Mouse (Mus musculus) hindbrain, embryonic 12.5 days (tissue): ENCODE results near the gene Tlk2. TPM values are rescaled to one million over a fixed set of nuclear protein-coding genes. Genes with fewer than 3 reads are reported as not detected.

Experiments used
- ATAC-seq: fragments of 200-750 bp; cut with Nextera tagmentation; 2 replicates; pipeline ENCODE4 v1.8.0; 2017; ENCODE audit warnings: moderate TSS enrichment; ENCODE audit not compliant: low FRiP score
- H3K27ac ChIP-seq: fragments of 300-500 bp; sonication (generic); 2 replicates; pipeline ENCODE4 v1.5.1; 2016; ENCODE audit warnings: mild to moderate bottlenecking
- H3K27me3 ChIP-seq: fragments of 300-500 bp; sonication (generic); 2 replicates; pipeline ENCODE4 v1.6.1; 2016; ENCODE audit warnings: mild to moderate bottlenecking
- H3K36me3 ChIP-seq: fragments of 300-500 bp; sonication (generic); 2 replicates; pipeline ENCODE4 v1.6.1; 2016; ENCODE audit warnings: mild to moderate bottlenecking
- H3K4me1 ChIP-seq: fragments of 300-500 bp; sonication (generic); 2 replicates; pipeline ENCODE4 v1.6.1; 2016
- H3K4me2 ChIP-seq: fragments of 300-500 bp; sonication (generic); replicated peaks from 2 replicates; pipeline ENCODE4 v1.6.1; 2016; ENCODE audit warnings: mild to moderate bottlenecking
- H3K4me3 ChIP-seq: fragments of 300-500 bp; sonication (generic); 2 replicates; pipeline ENCODE4 v1.5.1; 2016; ENCODE audit warnings: mild to moderate bottlenecking
- H3K9ac ChIP-seq: fragments of 300-500 bp; sonication (generic); 2 replicates; pipeline ENCODE4 v1.6.1; 2016; ENCODE audit warnings: mild to moderate bottlenecking, moderate library complexity
- H3K9me3 ChIP-seq: fragments of 300-500 bp; sonication (generic); replicated peaks from 2 replicates; pipeline ENCODE4 v1.6.1; 2016; ENCODE audit warnings: mild to moderate bottlenecking
- WGBS: fragments of 180-500 bp; shearing (Covaris S2); methylation state at CpG from one replicate; pipeline ENCODE4 v1.1.7; 2016; 5-methylcytosine and 5-hydroxymethylcytosine counted together
- polyA plus RNA-seq: library from polyadenylated mRNA; unstranded; fragments of >200 nt; fragmentation: Nextera tagmentation; extraction: Ambion mirVana; gene quantifications from 2 replicates; pipeline ENCODE4 v1.2.1, GENCODE M21; 2016

The Tlk2 gene
- polyA plus RNA-seq, 1 experiment from 2014 or later: 25.2 TPM

DNA sequence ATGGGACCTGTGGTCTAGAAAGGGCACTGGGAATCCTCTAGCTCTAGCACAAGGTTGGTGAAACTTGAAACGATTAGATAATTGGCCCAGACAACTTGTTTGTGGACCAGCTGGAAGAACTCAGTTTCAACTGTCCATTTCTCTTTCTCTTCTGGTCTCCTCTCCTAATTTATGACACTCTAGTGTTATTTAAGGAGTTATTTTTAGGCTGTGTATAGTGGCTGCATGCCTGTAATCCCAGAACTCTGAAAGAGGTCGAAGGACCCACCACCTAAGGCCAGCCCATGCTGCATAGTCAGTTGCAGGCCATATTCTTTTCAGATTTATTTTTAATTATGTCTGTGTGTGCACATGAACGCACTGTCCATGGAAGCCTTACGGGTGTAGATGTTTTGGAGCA lies 916 bp downstream of the Tlk2 start:
- H3K4me2 ChIP-seq: peak overlapping the region; percentile 88
- ATAC-seq: no peak
- no peaks in the 10 kb centered on the region for H3K27me3 ChIP-seq
- H3K9ac ChIP-seq: no peak overlapping the region
- peaks cover 21% of the 10 kb centered on the region for H3K4me1 ChIP-seq
- WGBS: 87% methylated on average over 4 of the region's 4 CpGs
- H3K36me3 ChIP-seq: peaks cover 9% of the 10 kb centered on the region
- no peaks in the 10 kb centered on the region for H3K9me3 ChIP-seq
- no peak overlapping the region for H3K27ac ChIP-seq
- peak overlapping the region; percentile 98 for H3K4me3 ChIP-seq

DNA sequence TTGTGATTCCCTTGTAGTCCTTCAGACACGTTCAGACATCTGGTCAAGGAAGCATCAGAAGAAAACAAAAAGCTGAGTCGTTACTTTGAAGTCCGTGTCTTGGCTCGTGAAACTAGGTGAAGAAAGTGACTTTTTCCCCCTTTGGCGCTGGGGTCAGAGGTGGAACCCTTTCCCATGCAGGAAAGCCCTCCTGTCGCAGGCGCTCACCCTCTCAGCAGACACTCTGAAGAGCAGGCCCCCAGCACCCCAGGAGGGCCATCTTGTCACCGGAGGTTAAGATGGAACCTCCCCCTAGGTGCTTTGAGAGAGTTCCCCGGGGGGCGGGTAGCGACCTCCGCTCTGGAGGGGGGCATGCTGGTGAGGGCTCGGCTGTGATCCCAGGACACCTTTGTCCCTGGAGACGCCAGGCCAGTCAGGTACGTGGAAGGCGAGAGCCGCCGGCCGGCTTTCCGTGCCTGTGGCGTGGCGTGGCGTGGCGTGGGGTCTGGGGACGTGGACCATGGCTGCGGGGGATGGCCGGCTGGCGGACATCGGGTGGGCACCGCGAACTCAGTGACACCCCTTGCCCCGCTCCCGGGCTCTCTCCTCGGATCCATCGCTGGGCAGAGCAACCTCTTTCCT lies 2.0 kb downstream of the Tlk2 start:
- no peak; the same call in none of the 2 replicates for ATAC-seq
- Histone ChIP-seq H3K36me3 (peaks cover 18% of the 10 kb centered on the region), H3K27me3 (no peaks in the 10 kb centered on the region), H3K4me2 (peak overlapping the region; percentile 88), H3K9me3 (no peaks in the 10 kb centered on the region), H3K27ac (peak overlapping the region; percentile 95), H3K4me1 (peaks cover 21% of the 10 kb centered on the region), H3K9ac (peak overlapping the region; percentile 99), H3K4me3 (peak overlapping the region; percentile 98)
- under 1% methylated on average over 35 of the region's 35 CpGs for WGBS

DNA sequence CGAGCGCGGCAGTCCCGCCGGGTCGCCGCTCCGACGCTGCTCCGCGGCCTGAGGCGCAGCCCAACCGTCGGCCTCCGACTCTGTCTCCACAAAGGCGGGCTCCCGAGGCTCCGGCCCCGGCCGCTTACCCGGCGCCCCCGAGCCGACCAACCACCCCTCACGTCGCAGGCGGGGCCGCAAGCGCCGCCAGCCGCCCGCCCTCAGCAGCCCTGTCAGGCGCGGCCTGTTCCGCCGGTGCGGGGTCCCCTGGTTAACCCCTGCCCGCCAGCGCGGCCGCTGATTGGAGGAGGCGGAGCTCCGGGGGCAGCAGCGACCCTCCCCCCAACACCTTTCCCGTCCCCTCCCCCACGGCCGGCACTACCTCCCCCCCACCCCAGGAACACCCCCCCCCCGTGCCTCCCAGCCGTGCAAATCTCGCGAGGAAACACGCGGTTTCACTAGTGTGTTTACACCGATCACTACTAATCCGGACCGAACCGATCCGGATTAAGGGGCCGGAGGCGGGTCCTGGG lies 2.6 kb downstream of the Tlk2 start:
- Histone ChIP-seq H3K4me1 (peaks cover 21% of the 10 kb centered on the region), H3K9me3 (no peaks in the 10 kb centered on the region), H3K36me3 (peaks cover 19% of the 10 kb centered on the region), H3K4me3 (peak overlapping the region; percentile 98), H3K4me2 (peak overlapping the region; percentile 88), H3K27me3 (no peaks in the 10 kb centered on the region), H3K27ac (peak overlapping the region; percentile 95), H3K9ac (peak overlapping the region; percentile 99)
- WGBS: under 1% methylated on average over 49 of the region's 60 CpGs
- peak; percentile 97 for ATAC-seq

DNA sequence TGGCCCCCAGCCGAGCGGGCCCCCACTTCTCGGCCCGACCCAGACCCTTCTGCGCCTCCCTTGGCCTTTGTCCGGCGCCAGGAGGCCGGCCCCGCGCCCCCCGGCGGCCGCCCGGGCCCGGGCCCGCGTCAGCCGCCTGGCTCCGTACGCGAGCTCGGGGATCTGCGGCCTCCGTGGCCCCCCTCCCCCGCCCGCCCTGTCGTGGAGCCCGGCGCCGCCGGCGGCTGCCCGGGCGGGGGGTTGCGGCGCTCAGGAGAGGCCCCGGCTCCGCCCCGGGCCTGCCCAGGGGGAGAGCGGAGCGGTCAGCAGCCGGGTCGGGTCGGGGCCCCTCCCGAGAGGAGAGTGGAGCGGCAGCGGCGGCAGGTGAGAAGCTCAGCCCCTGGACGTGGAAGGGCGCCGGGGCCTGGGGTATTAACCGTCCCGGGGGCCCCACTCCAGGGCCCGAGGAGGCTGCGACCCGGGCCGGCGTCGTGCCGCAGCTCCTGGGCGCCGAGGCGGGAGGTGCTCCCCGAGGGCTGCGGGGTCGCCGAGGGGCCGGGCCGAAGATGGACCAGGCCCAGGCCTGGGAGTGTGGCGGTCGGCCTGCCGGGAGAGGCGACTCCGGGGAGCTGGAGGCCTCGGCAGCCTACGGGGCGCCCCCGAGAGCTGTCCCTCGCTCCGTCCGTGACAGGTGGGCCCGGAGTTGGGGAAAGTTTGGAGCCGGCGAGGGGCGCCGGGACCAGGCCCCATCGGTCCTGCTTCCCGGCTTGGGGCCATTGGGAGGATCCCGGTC lies 3.3 kb downstream of the Tlk2 start:
- H3K4me2 ChIP-seq: peak overlapping the region; percentile 88
- H3K9me3 ChIP-seq: no peaks in the 10 kb centered on the region
- peak overlapping the region; percentile 98 for H3K4me3 ChIP-seq
- peaks cover 21% of the 10 kb centered on the region for H3K4me1 ChIP-seq
- peaks cover 19% of the 10 kb centered on the region for H3K36me3 ChIP-seq
- peak; percentile 77 for ATAC-seq
- WGBS: under 1% methylated on average over 74 of the region's 89 CpGs
- peak overlapping the region; percentile 93 for H3K27ac ChIP-seq
- peak overlapping the region; percentile 99 for H3K9ac ChIP-seq
- H3K27me3 ChIP-seq: no peaks in the 10 kb centered on the region

DNA sequence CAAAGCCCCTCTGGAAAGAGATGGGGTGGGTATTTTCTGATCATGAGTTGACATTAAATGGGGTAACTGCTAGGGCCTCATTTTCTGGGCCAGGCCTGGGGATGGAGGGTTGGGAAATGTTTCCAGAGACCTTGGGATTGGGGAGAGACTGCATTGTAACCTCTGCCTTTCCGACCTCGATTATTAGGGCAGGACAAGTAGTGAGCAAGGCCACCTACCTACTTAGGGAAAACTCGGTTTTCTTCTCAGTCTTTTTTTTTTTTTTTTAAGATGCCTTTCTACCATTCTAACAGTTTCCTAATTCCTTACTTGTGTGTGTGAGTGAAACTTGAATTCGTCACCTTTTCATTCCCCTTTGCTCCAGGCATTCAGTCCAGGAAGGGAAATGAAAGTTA lies 3.9 kb downstream of the Tlk2 start:
- peak overlapping the region; percentile 93 for H3K27ac ChIP-seq
- no peaks in the 10 kb centered on the region for H3K27me3 ChIP-seq
- peak overlapping the region; percentile 99 for H3K9ac ChIP-seq
- H3K4me1 ChIP-seq: peaks cover 21% of the 10 kb centered on the region
- H3K4me3 ChIP-seq: peak overlapping the region; percentile 98
- H3K4me2 ChIP-seq: peak overlapping the region; percentile 88
- no peaks in the 10 kb centered on the region for H3K9me3 ChIP-seq
- H3K36me3 ChIP-seq: peaks cover 19% of the 10 kb centered on the region
- WGBS: 4% methylated on average over 4 of the region's 4 CpGs
- no peak for ATAC-seq

DNA sequence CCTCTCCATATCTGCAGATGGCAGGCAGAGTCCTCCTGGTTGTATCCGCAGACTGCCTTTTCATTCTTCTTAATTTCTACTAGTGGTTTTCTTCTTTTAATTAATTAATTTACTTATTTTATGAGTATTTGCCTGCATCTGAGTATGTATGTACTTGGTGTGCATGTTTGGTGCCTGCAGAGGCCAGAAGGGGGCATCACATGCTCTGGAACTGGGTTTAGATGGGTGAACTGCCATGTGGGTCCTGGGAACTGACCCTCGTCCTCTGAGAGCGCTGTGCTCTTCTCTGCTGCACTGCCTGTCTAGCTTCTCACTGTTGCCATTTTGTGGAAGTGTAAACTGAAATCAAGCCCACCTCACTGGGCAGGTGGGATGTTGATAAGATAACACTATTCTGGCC lies 6.1 kb downstream of the Tlk2 start:
- no peak overlapping the region for H3K9ac ChIP-seq
- no peaks in the 10 kb centered on the region for H3K9me3 ChIP-seq
- 91% methylated on average over 3 of the region's 3 CpGs for WGBS
- ATAC-seq: no peak
- peaks cover 15% of the 10 kb centered on the region for H3K4me1 ChIP-seq
- no peaks in the 10 kb centered on the region for H3K27me3 ChIP-seq
- peaks cover 14% of the 10 kb centered on the region for H3K36me3 ChIP-seq
- no peak overlapping the region for H3K4me2 ChIP-seq
- H3K4me3 ChIP-seq: no peak overlapping the region
- no peak overlapping the region for H3K27ac ChIP-seq

DNA sequence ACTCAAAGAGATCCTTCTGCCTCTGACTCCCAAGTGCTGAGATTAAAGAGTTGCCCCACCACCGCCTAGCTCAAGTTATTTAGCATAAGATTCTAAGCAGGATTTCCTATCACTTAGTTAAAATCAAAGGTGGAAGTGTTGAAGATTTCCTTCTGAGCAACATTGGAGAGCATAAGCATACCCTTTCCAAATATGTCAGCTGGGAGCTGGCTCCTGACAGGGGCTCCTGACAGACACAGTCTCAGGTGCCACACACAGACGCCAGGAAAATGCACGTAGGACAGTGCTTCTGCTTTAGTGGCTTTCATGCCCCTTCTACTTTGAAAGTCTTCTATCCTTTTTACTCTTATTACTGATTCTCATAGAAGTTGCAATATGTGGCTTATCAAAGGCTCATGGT lies 13.6 kb downstream of the Tlk2 start:
- Histone ChIP-seq H3K9me3 (no peaks in the 10 kb centered on the region), H3K27ac (no peak overlapping the region), H3K4me3 (no peak overlapping the region), H3K9ac (no peak overlapping the region), H3K4me1 (no peaks in the 10 kb centered on the region), H3K27me3 (no peaks in the 10 kb centered on the region), H3K4me2 (no peak overlapping the region), H3K36me3 (peaks cover 8% of the 10 kb centered on the region; the same call in 1 of the 2 replicates)
- ATAC-seq: no peak
- 93% methylated on average over 3 of the region's 3 CpGs for WGBS

DNA sequence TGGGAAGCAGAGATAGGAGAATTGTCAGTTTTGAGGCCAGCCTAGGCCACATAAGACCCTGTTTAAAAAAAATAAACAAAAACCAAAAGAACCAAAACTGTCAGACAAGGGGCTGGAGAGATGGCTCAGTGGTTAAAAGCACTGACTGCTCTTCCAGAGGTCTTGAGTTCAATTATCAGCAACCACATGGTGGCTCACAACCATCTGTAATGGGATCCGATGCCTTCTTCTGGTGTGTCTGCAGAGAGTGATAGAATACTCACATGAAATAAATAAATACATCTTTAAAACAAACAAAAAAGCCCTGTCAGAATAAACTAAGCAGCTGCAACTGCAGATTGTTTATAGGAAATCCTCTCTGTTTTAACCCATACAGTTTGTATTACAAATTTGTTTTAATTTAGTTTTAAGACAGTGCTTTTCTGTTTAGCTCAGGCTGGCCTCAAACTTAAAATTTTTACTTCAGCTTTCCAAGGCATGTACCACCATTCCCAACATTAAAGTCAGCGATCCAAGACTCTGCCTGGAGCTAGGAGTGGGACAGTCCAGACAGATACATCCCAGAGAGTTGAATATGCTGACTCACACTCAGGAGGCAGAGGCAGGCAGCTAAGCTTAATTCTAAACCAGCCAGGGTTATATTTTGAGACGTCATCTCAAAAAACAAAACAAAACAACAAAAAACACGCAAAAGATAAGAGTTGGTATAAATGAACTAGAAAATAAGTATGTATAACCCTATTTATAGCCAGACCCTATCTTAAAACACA lies 18.5 kb downstream of the Tlk2 start:
- H3K4me3 ChIP-seq: no peak overlapping the region
- 92% methylated on average over 4 of the region's 4 CpGs for WGBS
- no peaks in the 10 kb centered on the region for H3K9me3 ChIP-seq
- ATAC-seq: no peak
- no peak overlapping the region for H3K27ac ChIP-seq
- no peak overlapping the region for H3K4me2 ChIP-seq
- no peaks in the 10 kb centered on the region for H3K4me1 ChIP-seq
- H3K9ac ChIP-seq: no peak overlapping the region
- no peaks in the 10 kb centered on the region for H3K27me3 ChIP-seq
- H3K36me3 ChIP-seq: peaks cover 3% of the 10 kb centered on the region; the same call in 1 of the 2 replicates

DNA sequence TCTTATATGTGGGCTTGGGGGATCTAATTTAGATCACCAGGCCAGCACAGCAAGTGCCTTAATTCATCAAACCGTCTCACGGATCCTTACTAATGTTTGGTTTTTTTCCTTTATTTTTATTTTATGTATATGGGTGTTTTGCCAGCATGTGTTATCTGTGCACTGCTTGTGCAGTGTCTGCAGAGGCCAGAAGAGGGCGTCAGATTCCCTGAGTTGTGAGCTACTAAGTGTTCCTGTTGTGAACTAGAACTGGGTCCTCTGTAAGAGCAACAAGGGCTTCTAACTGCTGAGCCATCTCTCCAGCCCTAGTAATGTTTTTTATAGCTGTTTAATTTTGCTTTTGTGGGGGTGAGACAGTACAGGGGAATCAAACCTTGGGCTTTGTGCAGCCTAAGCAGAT lies 23.8 kb downstream of the Tlk2 start:
- Histone ChIP-seq H3K9ac (no peak overlapping the region), H3K4me1 (peaks cover 4% of the 10 kb centered on the region; the same call in 1 of the 2 replicates), H3K4me2 (no peak overlapping the region), H3K4me3 (no peak overlapping the region), H3K9me3 (no peaks in the 10 kb centered on the region), H3K36me3 (no peaks in the 10 kb centered on the region), H3K27me3 (no peaks in the 10 kb centered on the region), H3K27ac (no peak overlapping the region)
- no peak for ATAC-seq
- WGBS: 67% methylated on average over 3 of the region's 3 CpGs

DNA sequence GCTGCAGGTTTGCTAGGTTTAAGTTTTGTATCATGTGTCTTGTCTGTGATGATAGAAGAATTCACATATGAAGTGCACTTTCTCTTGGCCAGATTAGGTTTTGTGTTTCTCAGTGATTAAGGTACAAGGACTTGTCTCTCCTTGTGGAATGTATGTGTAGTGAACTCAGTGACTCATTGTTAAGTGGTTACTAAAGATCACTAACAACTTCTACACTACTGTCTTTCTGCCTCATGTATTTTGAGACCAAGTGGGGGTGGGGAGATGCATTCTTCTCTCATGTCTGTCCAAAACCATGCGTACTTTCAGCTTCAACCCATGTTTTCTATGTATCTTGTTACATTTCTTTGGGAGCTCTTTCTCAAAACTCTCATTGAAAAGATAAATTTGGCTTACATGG lies 31.4 kb downstream of the Tlk2 start:
- Histone ChIP-seq H3K9me3 (no peaks in the 10 kb centered on the region), H3K4me1 (no peaks in the 10 kb centered on the region)
- 76% methylated on average over 1 of the region's 1 CpGs for WGBS

DNA sequence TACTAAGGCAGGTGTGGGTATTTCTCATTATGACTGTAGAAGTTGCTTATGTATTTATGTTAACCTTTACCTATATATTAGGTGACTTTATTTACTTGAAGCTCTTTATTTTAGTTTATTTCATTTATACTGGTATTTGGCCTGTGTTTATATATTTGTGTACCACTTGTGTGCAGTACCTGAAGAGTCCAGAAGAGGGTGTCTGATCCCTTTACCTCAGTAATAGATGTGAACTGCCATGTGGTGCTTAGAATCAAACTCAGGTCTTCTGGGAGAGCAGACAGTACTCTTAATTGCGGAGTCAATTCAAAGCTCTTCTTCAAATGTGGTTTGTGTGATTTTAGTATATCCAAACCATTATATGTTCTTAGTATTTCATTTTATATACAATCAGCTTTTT lies 35.6 kb downstream of the Tlk2 start:
- H3K27ac ChIP-seq: no peak overlapping the region
- H3K4me1 ChIP-seq: no peaks in the 10 kb centered on the region
- no peak overlapping the region for H3K4me3 ChIP-seq
- no peak overlapping the region for H3K4me2 ChIP-seq
- no peak for ATAC-seq
- H3K27me3 ChIP-seq: no peaks in the 10 kb centered on the region
- no peak overlapping the region for H3K9ac ChIP-seq
- H3K36me3 ChIP-seq: peaks cover 17% of the 10 kb centered on the region
- H3K9me3 ChIP-seq: no peaks in the 10 kb centered on the region
- 97% methylated on average over 1 of the region's 1 CpGs for WGBS

More for the DNA sequence above, 31.4 kb downstream of the Tlk2 start:
- no peak overlapping the region for H3K9ac ChIP-seq
- no peak for ATAC-seq
- no peak overlapping the region for H3K27ac ChIP-seq
- no peaks in the 10 kb centered on the region for H3K27me3 ChIP-seq
- peaks cover 21% of the 10 kb centered on the region for H3K36me3 ChIP-seq
- H3K4me3 ChIP-seq: no peak overlapping the region
- H3K4me2 ChIP-seq: no peak overlapping the region

DNA sequence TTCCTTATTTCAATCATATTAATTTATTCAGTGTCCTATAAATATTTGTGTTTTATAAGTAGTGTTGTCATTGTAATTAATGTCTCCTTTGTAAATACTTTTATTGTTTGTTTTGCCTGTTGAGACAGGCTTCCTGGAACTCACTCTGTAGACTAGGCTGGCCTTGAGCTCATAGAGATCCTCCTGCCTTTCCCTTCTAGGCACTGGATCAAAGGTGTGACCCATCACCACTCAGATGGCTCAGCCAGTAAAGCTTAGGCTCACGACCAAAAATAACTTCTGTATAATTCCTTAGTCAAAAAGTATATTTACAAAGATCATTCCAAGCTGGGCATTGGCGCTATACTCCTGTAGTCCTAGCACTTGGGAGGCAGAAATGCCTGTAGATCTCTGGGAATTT lies 39.2 kb downstream of the Tlk2 start:
- no peak overlapping the region for H3K9ac ChIP-seq
- peaks cover 13% of the 10 kb centered on the region for H3K36me3 ChIP-seq

More for the DNA sequence above, 39.2 kb downstream of the Tlk2 start:
- H3K9me3 ChIP-seq: no peaks in the 10 kb centered on the region
- no peak overlapping the region for H3K4me3 ChIP-seq
- H3K27me3 ChIP-seq: no peaks in the 10 kb centered on the region
- H3K27ac ChIP-seq: no peak overlapping the region
- no peak overlapping the region for H3K4me2 ChIP-seq
- 94% methylated on average over 2 of the region's 2 CpGs for WGBS
- no peaks in the 10 kb centered on the region for H3K4me1 ChIP-seq
- ATAC-seq: no peak
